Mouse (Mus musculus) cortical plate, adult 2 months (tissue): ENCODE results near the gene Pex11a.

ENCODE experiments used
- CTCF ChIP-seq: fragments of 200-500 bp; IDR thresholded peaks from 2 replicates; pipeline ENCODE4 v1.5.1; 2011; ENCODE audit warnings: mild to moderate bottlenecking, control low read depth, low read length; ENCODE audit not compliant: insufficient read depth; ENCODE audit errors: extremely low read depth
- POLR2A ChIP-seq: fragments of 200-500 bp; IDR thresholded peaks from 2 replicates; pipeline ENCODE4 v1.6.1; 2011; ENCODE audit warnings: mild to moderate bottlenecking, low read length, control low read depth; ENCODE audit not compliant: insufficient read depth; ENCODE audit errors: extremely low read depth

DNA sequence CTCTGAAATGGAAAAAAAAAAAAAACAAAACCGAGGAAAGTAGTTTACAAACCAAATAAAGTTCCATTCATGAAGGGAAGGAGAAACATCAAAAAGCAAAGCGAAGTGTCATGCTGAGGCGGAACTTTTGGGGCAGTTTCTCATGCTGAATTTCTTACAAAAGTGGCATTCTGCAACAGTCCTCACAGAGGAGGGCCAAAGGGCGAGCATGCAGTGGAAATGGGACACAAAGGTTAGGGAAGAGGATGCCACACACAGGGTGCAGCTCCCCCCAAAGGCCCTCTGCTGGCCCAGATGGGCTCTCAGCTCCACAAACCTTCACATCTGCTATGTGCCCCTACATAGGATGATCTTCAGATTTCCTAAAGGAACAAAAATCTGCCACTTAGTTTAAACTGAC, 2.7 kb downstream of the Pex11a start:
- TF ChIP-seq POLR2A (no peak), CTCF (no peak)
